Mouse (Mus musculus) kidney, embryonic 16.5 days (tissue): Measurements from ENCODE around the gene Kcnc2. TPM values are rescaled to one million over a fixed set of nuclear protein-coding genes. Genes with fewer than 3 reads are reported as not detected.

Experiments used
- ATAC-seq: fragments of 200-750 bp; cut with Nextera tagmentation; 2 replicates; pipeline ENCODE4 v1.8.0; 2017; ENCODE audit warnings: moderate TSS enrichment; ENCODE audit not compliant: low FRiP score, low TSS enrichment
- H3K27ac ChIP-seq: fragments of 300-500 bp; sonication (generic); 2 replicates; pipeline ENCODE4 v1.5.1; 2014; ENCODE audit warnings: low read length
- H3K27me3 ChIP-seq: fragments of 300-500 bp; sonication (generic); 2 replicates; pipeline ENCODE4 v1.6.1; 2014; ENCODE audit warnings: low read length, control low read depth, mixed read lengths; ENCODE audit not compliant: insufficient read depth
- H3K36me3 ChIP-seq: fragments of 300-500 bp; sonication (generic); 2 replicates; pipeline ENCODE4 v1.6.1; 2014; ENCODE audit warnings: low read length, control low read depth, mixed read lengths; ENCODE audit not compliant: insufficient read depth
- H3K4me1 ChIP-seq: fragments of 300-500 bp; sonication (generic); 2 replicates; pipeline ENCODE4 v1.6.1; 2014; ENCODE audit warnings: low read length, control low read depth, mixed read lengths; ENCODE audit not compliant: insufficient read depth
- H3K4me2 ChIP-seq: fragments of 300-500 bp; sonication (generic); replicated peaks from 2 replicates; pipeline ENCODE4 v1.6.1; 2014; ENCODE audit warnings: low read depth, low read length
- H3K4me3 ChIP-seq: fragments of 300-500 bp; sonication (generic); 2 replicates; pipeline ENCODE4 v1.5.1; 2014; ENCODE audit warnings: mild to moderate bottlenecking, low read length
- H3K9ac ChIP-seq: fragments of 300-500 bp; sonication (generic); replicated peaks from 2 replicates; pipeline ENCODE4 v1.6.1; 2014; ENCODE audit warnings: low read length
- H3K9me3 ChIP-seq: fragments of 300-500 bp; sonication (generic); 2 replicates; pipeline ENCODE4 v1.6.1; 2016; ENCODE audit warnings: low read length, control low read depth
- WGBS: fragments of 180-500 bp; shearing (Covaris S2); extraction: QIAGEN DNeasy Blood & Tissue Kit; methylation state at CpG from one replicate; pipeline ENCODE4 v1.1.7; 2014; 5-methylcytosine and 5-hydroxymethylcytosine counted together
- polyA plus RNA-seq: library from polyadenylated mRNA; unstranded; fragments of >200 nt; fragmentation: Nextera tagmentation; extraction: Ambion mirVana; gene quantifications from 2 replicates; pipeline ENCODE4 v1.2.1, GENCODE M21; 2015

Gene Kcnc2
- polyA plus RNA-seq, 1 experiment from 2014 or later = 6.7 TPM

GRCm38 (mm10) chr10:112468689-112469384 is 197.9 kb downstream of the Kcnc2 start:
- Histone ChIP-seq H3K36me3 (no peaks in the 10 kb centered on the region), H3K27ac (no peak overlapping the region), H3K9ac (no peak overlapping the region), H3K27me3 (no peaks in the 10 kb centered on the region), H3K4me2 (no peak overlapping the region), H3K4me1 (no peaks in the 10 kb centered on the region), H3K9me3 (no peaks in the 10 kb centered on the region), H3K4me3 (no peak overlapping the region)
- 84% methylated on average over 6 of the region's 6 CpGs for WGBS
- ATAC-seq = no peak

DNA sequence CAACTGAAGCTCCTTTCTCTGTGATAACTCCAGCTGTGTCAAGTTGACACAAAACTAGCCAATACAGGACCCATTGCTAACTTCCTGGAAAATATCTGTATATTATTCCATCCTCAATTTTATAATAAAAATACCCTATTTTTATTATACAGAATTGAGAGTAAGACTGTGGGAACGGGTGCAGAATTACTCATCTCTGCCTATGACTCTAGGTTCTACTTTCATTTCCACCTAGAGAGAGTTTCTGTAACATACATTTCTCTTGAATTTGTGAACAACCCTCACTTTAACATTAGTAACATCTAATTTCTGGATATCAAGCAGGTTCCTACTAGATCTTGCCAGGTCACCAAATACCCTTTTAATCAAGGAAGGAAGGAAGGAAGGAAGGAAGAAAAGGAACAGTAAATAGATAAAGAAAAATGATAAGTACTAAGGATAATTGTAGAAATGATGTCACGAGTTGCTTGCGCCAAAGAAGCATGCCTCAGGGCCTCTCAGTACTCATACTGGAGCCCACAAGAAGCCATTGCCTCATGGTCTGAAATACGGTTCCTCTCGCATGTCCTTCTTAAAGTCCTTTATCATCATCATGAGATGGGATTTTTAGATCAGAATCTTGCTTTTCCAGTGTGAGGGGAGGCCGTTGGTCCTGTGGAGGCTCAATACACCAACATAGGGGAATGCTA is 203.3 kb downstream of the Kcnc2 start:
- WGBS = 86% methylated on average over 6 of the region's 6 CpGs

GRCm38 (mm10) chr10:112481461-112481860 is 210.5 kb downstream of the Kcnc2 start:
- ATAC-seq = no peak
- no peak overlapping the region for H3K4me3 ChIP-seq
- no peaks in the 10 kb centered on the region for H3K4me1 ChIP-seq
- H3K27me3 ChIP-seq = no peaks in the 10 kb centered on the region
- H3K9me3 ChIP-seq = no peaks in the 10 kb centered on the region
- H3K36me3 ChIP-seq = no peaks in the 10 kb centered on the region
- no peak overlapping the region for H3K4me2 ChIP-seq
- 90% methylated on average over 2 of the region's 2 CpGs for WGBS
- no peak overlapping the region for H3K9ac ChIP-seq
- H3K27ac ChIP-seq = no peak overlapping the region

More for the DNA sequence above, 203.3 kb downstream of the Kcnc2 start:
- H3K9me3 ChIP-seq = no peaks in the 10 kb centered on the region
- no peak overlapping the region for H3K9ac ChIP-seq
- ATAC-seq = no peak
- H3K27ac ChIP-seq = no peak overlapping the region
- no peaks in the 10 kb centered on the region for H3K4me1 ChIP-seq
- no peaks in the 10 kb centered on the region for H3K27me3 ChIP-seq
- H3K36me3 ChIP-seq = no peaks in the 10 kb centered on the region
- H3K4me2 ChIP-seq = no peak overlapping the region
- no peak overlapping the region for H3K4me3 ChIP-seq

GRCm38 (mm10) chr10:112481921-112482607 is 211.1 kb downstream of the Kcnc2 start:
- no peaks in the 10 kb centered on the region for H3K36me3 ChIP-seq
- H3K4me2 ChIP-seq = no peak overlapping the region
- no peak overlapping the region for H3K27ac ChIP-seq
- H3K27me3 ChIP-seq = no peaks in the 10 kb centered on the region
- H3K4me1 ChIP-seq = no peaks in the 10 kb centered on the region
- H3K9ac ChIP-seq = no peak overlapping the region
- WGBS = 82% methylated on average over 9 of the region's 9 CpGs
- no peaks in the 10 kb centered on the region for H3K9me3 ChIP-seq
- no peak overlapping the region for H3K4me3 ChIP-seq
- no peak for ATAC-seq

DNA sequence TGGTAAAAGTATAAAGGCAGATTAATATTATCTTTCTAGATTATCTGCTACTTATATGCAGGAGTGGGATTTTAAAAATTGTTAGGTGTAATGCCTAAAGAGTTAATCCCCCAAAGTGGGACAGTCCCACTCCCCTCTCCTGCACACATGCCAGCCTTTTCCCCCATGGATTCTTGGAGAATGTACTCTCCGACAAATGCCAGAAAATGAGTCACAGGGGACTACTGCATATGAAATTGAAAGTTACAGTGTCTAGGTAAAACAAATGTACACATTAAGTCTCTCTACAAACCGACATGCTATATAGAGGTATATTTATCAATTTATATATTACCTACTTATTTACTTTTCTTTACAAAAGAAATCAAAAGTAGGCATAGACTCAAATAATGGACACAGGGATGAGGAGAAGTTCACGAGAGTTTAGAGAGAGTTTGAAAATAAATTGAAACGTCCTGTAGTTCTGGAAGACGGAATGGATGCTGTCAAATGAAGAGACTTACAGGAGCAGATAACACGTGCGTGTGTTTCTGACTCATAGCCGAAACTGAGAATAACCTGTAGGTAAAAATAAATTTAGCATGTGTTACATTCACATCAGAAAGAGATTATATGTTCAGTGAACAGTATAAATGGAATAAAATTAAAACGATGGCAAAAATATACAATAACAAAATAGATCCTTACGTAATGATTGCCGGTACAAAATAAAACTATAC is 213.6 kb downstream of the Kcnc2 start:
- H3K9me3 ChIP-seq = no peaks in the 10 kb centered on the region
- WGBS = 83% methylated on average over 11 of the region's 11 CpGs
- H3K4me3 ChIP-seq = no peak overlapping the region
- no peak for ATAC-seq
- no peak overlapping the region for H3K4me2 ChIP-seq
- H3K27me3 ChIP-seq = no peaks in the 10 kb centered on the region
- H3K4me1 ChIP-seq = no peaks in the 10 kb centered on the region
- no peak overlapping the region for H3K9ac ChIP-seq
- no peaks in the 10 kb centered on the region for H3K36me3 ChIP-seq
- H3K27ac ChIP-seq = no peak overlapping the region

- H3K27ac ChIP-seq = no peak overlapping the region
- no peak overlapping the region for H3K4me2 ChIP-seq
- no peaks in the 10 kb centered on the region for H3K27me3 ChIP-seq
- no peaks in the 10 kb centered on the region for H3K9me3 ChIP-seq
- H3K4me1 ChIP-seq = no peaks in the 10 kb centered on the region
- ATAC-seq = peak; percentile 95
- H3K9ac ChIP-seq = no peak overlapping the region
- H3K36me3 ChIP-seq = no peaks in the 10 kb centered on the region
- H3K4me3 ChIP-seq = no peak overlapping the region
Measured at GRCm38 (mm10) chr10:112485819-112486218, 214.9 kb downstream of the Kcnc2 start.

- H3K4me1 ChIP-seq = no peaks in the 10 kb centered on the region
- no peak overlapping the region for H3K4me3 ChIP-seq
- no peak overlapping the region for H3K4me2 ChIP-seq
- no peaks in the 10 kb centered on the region for H3K36me3 ChIP-seq
- H3K27ac ChIP-seq = no peak overlapping the region
- no peak overlapping the region for H3K9ac ChIP-seq
- H3K27me3 ChIP-seq = no peaks in the 10 kb centered on the region
- WGBS = 77% methylated on average over 4 of the region's 4 CpGs
- ATAC-seq = no peak
- H3K9me3 ChIP-seq = 0 out of 2 replicates have a peak, but pooled peaks cover 4% of the 10 kb centered on the region
Measured at GRCm38 (mm10) chr10:112488751-112489150, 217.8 kb downstream of the Kcnc2 start.

Other genes starting within 250 kb of the Kcnc2 start
- gene Glipr1l1, start 210.9 kb upstream of the Kcnc2 start, polyA plus RNA-seq = not detected in 2 replicates
- gene Glipr1l2, start 187.8 kb upstream of the Kcnc2 start, polyA plus RNA-seq = not detected in 2 replicates
- gene Glipr1l3, start 110.8 kb upstream of the Kcnc2 start, polyA plus RNA-seq = not detected in 2 replicates
- gene Caps2, start 107.5 kb upstream of the Kcnc2 start, polyA plus RNA-seq = 0.40 and 0.58 TPM in 2 replicates